Mouse (Mus musculus): ENCODE data around the gene Tut7. TPM values are rescaled to one million over a fixed set of nuclear protein-coding genes. Genes with fewer than 3 reads are reported as not detected.
A peak's percentile ranks its signal among the peaks of the same experiment; 100 is the strongest.

Gene Tut7
- polyA plus RNA-seq, 1 experiment: 99.1 TPM

DNA sequence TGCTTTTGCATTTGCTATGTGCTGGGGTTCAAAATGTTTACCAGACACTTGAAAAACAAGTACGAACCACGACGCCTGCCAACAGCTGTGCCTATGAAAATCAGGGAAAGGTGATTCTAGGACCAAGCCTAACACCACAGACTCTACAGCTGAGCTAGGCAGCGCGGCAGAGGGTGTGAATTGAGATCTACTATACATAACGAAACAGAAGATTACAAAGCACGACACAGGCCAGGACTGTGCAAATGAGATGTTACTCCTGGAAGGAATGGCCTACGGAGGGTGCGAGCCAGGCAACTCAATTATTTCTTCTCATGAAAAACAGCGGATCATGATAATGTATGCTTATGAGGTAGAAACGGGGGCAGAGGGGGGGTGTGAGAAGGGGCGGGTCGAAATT lies 54.4 kb downstream of the Tut7 start:
- Histone ChIP-seq H3K4me1 (ENCODE audit: control insufficient read depth, insufficient read depth, low read length) (peaks cover 2% of the 10 kb centered on the region), H3K9ac (ENCODE audit: low read depth, poor library complexity, severe bottlenecking) (peak overlapping the region; percentile 73), H3K36me3 (ENCODE audit: control insufficient read depth, insufficient read depth, low read length, poor library complexity, severe bottlenecking) (no peaks in the 10 kb centered on the region), H3K27me3 (ENCODE audit: control insufficient read depth, insufficient read depth, low read length, poor library complexity, severe bottlenecking) (no peaks in the 10 kb centered on the region), H3K9me3 (replicated peaks; ENCODE audit: control insufficient read depth, insufficient read depth, low read length, poor library complexity, severe bottlenecking) (no peaks in the 10 kb centered on the region), H3K4me3 (ENCODE audit: low read depth, low read length) (peak overlapping the region; percentile 6; the same call in 1 of the 2 replicates), H3K27ac (ENCODE audit: insufficient read depth, low read length) (no peak overlapping the region)
- TF ChIP-seq CTCF (IDR thresholded peaks at IDR 0.05; ENCODE audit: low read depth, low read length) (no peak), EP300 (IDR thresholded peaks at IDR 0.05; ENCODE audit: insufficient read depth, low read depth, low read length) (no peak), POLR2A (IDR thresholded peaks at IDR 0.05; ENCODE audit: insufficient read depth, low read length) (no peak)

DNA sequence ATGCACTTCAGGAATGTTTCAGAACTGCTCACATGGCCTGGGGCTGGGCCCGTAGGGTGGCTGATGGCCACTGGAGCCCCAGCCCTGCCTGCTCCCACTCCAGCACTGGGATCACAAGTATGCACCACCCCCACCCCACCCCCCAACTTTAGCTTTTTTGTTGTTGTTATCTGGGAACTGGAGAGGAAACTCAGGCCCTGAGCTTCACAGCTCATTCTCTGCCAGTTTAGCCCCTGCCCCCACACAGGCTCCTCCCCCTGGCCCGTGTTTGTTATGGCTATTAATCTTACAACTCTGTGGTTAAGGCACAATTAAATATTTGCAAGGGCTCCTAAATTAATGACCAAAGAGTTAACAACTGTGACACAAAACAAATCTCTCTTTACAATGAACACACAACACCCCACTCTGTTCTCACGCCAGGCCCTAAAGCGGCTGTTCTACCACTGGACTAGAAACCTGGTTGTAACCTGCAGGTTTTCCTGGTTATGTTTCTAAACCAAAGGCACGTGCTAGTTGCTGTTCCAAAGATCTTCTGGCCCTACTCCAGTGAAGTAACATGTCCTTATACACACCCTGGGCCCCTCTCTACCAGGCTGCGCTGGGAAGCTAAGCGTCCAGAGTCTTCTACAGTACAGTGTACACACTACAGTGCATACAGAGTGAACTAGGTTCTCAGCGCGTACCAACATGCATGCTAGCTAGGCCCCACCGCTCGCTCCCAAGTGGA lies 56.0 kb downstream of the Tut7 start:
- Histone ChIP-seq H3K4me3 (ENCODE audit: low read depth, low read length) (no peak overlapping the region), H3K27me3 (ENCODE audit: control insufficient read depth, insufficient read depth, low read length, poor library complexity, severe bottlenecking) (no peaks in the 10 kb centered on the region), H3K27ac (ENCODE audit: insufficient read depth, low read length) (no peak overlapping the region), H3K36me3 (ENCODE audit: control insufficient read depth, insufficient read depth, low read length, poor library complexity, severe bottlenecking) (no peaks in the 10 kb centered on the region; the same call in 1 of the 2 replicates), H3K4me1 (ENCODE audit: control insufficient read depth, insufficient read depth, low read length) (peaks cover 2% of the 10 kb centered on the region), H3K9ac (ENCODE audit: low read depth, poor library complexity, severe bottlenecking) (no peak overlapping the region), H3K9me3 (replicated peaks; ENCODE audit: control insufficient read depth, insufficient read depth, low read length, poor library complexity, severe bottlenecking) (no peaks in the 10 kb centered on the region)
- TF ChIP-seq CTCF (IDR thresholded peaks at IDR 0.05; ENCODE audit: low read depth, low read length) (no peak), POLR2A (IDR thresholded peaks at IDR 0.05; ENCODE audit: insufficient read depth, low read length) (no peak), EP300 (IDR thresholded peaks at IDR 0.05; ENCODE audit: insufficient read depth, low read depth, low read length) (no peak)

- H3K9me3 ChIP-seq (replicated peaks; ENCODE audit: control insufficient read depth, insufficient read depth, low read length, poor library complexity, severe bottlenecking): no peaks in the 10 kb centered on the region
- no peak for TF ChIP-seq CTCF (IDR thresholded peaks at IDR 0.05; ENCODE audit: low read depth, low read length)
- TF ChIP-seq EP300 (IDR thresholded peaks at IDR 0.05; ENCODE audit: insufficient read depth, low read depth, low read length): no peak
- no peak for TF ChIP-seq POLR2A (IDR thresholded peaks at IDR 0.05; ENCODE audit: insufficient read depth, low read length)
- H3K4me1 ChIP-seq (ENCODE audit: control insufficient read depth, insufficient read depth, low read length): no peaks in the 10 kb centered on the region
- H3K4me3 ChIP-seq (ENCODE audit: low read depth, low read length): no peak overlapping the region
- H3K9ac ChIP-seq (ENCODE audit: low read depth, poor library complexity, severe bottlenecking): no peak overlapping the region
- no peak overlapping the region for H3K27ac ChIP-seq (ENCODE audit: insufficient read depth, low read length)
- no peaks in the 10 kb centered on the region for H3K27me3 ChIP-seq (ENCODE audit: control insufficient read depth, insufficient read depth, low read length, poor library complexity, severe bottlenecking)
- H3K36me3 ChIP-seq (ENCODE audit: control insufficient read depth, insufficient read depth, low read length, poor library complexity, severe bottlenecking): peaks cover 8% of the 10 kb centered on the region
Observed at GRCm38 (mm10) chr13:59762791-59763190, 60.2 kb downstream of the Tut7 start.

DNA sequence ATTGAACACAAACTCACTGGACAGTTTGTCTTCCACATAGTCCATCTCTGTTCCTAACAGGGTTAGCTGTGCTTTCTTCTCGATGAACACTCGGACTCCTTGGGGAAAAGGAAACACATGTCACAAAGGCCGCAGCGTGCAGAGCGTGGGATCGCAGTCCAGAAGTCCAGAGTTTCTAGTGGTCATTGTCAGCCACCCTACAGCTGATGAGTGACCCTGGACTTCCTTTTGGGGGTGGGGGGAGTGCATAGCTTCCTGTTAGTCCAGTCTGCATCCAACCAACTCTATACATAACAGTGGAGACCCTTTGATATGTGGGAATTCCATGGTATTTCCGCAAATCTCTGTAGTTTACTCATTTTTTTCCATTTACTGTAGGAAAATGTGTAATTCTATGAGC lies 66.0 kb downstream of the Tut7 start:
- H3K4me3 ChIP-seq (ENCODE audit: low read depth, low read length): no peak overlapping the region
- H3K9ac ChIP-seq (ENCODE audit: low read depth, poor library complexity, severe bottlenecking): no peak overlapping the region
- no peak overlapping the region for H3K27ac ChIP-seq (ENCODE audit: insufficient read depth, low read length)
- peaks cover 11% of the 10 kb centered on the region for H3K36me3 ChIP-seq (ENCODE audit: control insufficient read depth, insufficient read depth, low read length, poor library complexity, severe bottlenecking)
- no peaks in the 10 kb centered on the region for H3K27me3 ChIP-seq (ENCODE audit: control insufficient read depth, insufficient read depth, low read length, poor library complexity, severe bottlenecking)
- TF ChIP-seq CTCF (IDR thresholded peaks at IDR 0.05; ENCODE audit: low read depth, low read length) (no peak), POLR2A (IDR thresholded peaks at IDR 0.05; ENCODE audit: insufficient read depth, low read length) (no peak), EP300 (IDR thresholded peaks at IDR 0.05; ENCODE audit: insufficient read depth, low read depth, low read length) (no peak)
- no peaks in the 10 kb centered on the region for H3K9me3 ChIP-seq (replicated peaks; ENCODE audit: control insufficient read depth, insufficient read depth, low read length, poor library complexity, severe bottlenecking)
- no peaks in the 10 kb centered on the region for H3K4me1 ChIP-seq (ENCODE audit: control insufficient read depth, insufficient read depth, low read length)

GRCm38 (mm10) chr13:59750310-59750709 lies 72.6 kb downstream of the Tut7 start:
- Histone ChIP-seq H3K9ac (ENCODE audit: low read depth, poor library complexity, severe bottlenecking) (no peak overlapping the region), H3K9me3 (replicated peaks; ENCODE audit: control insufficient read depth, insufficient read depth, low read length, poor library complexity, severe bottlenecking) (no peaks in the 10 kb centered on the region), H3K4me3 (ENCODE audit: low read depth, low read length) (no peak overlapping the region), H3K27me3 (ENCODE audit: control insufficient read depth, insufficient read depth, low read length, poor library complexity, severe bottlenecking) (no peaks in the 10 kb centered on the region), H3K27ac (ENCODE audit: insufficient read depth, low read length) (no peak overlapping the region), H3K4me1 (ENCODE audit: control insufficient read depth, insufficient read depth, low read length) (peaks cover 2% of the 10 kb centered on the region), H3K36me3 (ENCODE audit: control insufficient read depth, insufficient read depth, low read length, poor library complexity, severe bottlenecking) (no peaks in the 10 kb centered on the region)
- TF ChIP-seq EP300 (IDR thresholded peaks at IDR 0.05; ENCODE audit: insufficient read depth, low read depth, low read length) (no peak), CTCF (IDR thresholded peaks at IDR 0.05; ENCODE audit: low read depth, low read length) (no peak), POLR2A (IDR thresholded peaks at IDR 0.05; ENCODE audit: insufficient read depth, low read length) (no peak)

DNA sequence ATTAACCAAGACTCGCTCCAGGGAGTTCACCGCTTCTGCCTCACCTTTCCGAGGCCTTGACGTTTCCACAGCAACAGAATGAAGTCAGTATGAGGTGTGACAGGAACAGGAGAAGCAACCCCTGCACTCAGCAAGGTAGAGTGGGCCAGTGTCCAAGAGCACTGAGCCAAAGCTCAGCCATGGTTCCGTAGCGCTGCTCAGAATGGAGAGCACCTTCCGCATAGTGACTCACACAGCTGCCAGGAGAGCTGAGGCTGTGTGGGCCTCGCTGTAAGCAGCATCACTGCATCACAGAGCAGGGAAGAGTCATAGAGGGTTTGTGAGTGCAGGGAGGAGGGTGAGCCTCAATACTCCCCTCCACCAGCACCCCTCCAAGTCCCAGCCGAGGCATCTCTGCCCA lies 76.2 kb downstream of the Tut7 start, which contains the start of gene 1700014D04Rik:
1700014D04Rik (minus strand) TSS at position 42 of the 400 bp plus-strand sequence.
- Histone ChIP-seq H3K36me3 (ENCODE audit: control insufficient read depth, insufficient read depth, low read length, poor library complexity, severe bottlenecking) (no peaks in the 10 kb centered on the region), H3K27ac (ENCODE audit: insufficient read depth, low read length) (no peak within 1 kb of the TSS), H3K4me1 (ENCODE audit: control insufficient read depth, insufficient read depth, low read length) (peaks cover 2% of the 10 kb centered on the region), H3K9ac (ENCODE audit: low read depth, poor library complexity, severe bottlenecking) (no peak within 1 kb of the TSS), H3K27me3 (ENCODE audit: control insufficient read depth, insufficient read depth, low read length, poor library complexity, severe bottlenecking) (no peaks in the 10 kb centered on the region), H3K4me3 (ENCODE audit: low read depth, low read length) (no peak within 1 kb of the TSS), H3K9me3 (replicated peaks; ENCODE audit: control insufficient read depth, insufficient read depth, low read length, poor library complexity, severe bottlenecking) (no peaks in the 10 kb centered on the region)
- TF ChIP-seq POLR2A (IDR thresholded peaks at IDR 0.05; ENCODE audit: insufficient read depth, low read length) (no peak), CTCF (IDR thresholded peaks at IDR 0.05; ENCODE audit: low read depth, low read length) (no peak), EP300 (IDR thresholded peaks at IDR 0.05; ENCODE audit: insufficient read depth, low read depth, low read length) (no peak)
